Mouse (Mus musculus): ENCODE measurements around the gene Col4a3bp.

DNA sequence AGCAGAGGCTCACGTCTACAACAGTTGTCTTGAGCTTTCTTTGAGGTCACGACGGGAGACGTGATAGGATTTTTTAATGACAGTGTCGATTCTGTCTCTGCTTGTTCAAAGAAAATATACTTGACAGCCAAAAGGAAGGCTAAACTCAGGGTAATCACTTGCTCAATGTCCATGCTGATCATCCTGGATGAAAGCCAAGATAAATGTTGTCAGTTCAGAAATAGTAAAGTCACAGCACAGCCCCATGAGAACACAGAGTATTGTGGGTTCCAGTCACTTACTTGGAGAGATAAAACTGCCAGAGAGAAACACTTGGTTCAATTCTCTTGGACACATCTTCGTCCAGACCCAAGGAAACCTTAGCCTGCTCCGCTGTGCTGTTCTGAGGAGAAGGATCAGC lies 116.5 kb downstream of the Col4a3bp start:
- no peak for TF ChIP-seq POLR2A (IDR thresholded peaks at IDR 0.05; ENCODE audit: borderline replicate concordance, control insufficient read depth, low read depth, low read length)
- TF ChIP-seq CTCF (IDR thresholded peaks at IDR 0.05; ENCODE audit: control insufficient read depth, insufficient read depth, low read length): no peak

Data from bone marrow, adult 2 months (tissue).